Mouse (Mus musculus): ENCODE results near the gene Gm5741. TPM values are rescaled to one million over a fixed set of nuclear protein-coding genes. Genes with fewer than 3 reads are reported as not detected.
"Not testable (repeated sequence)": the region's sequence is repeated elsewhere in the genome, so short reads cannot be mapped to it uniquely, and the experiment has no call there.

Gm5741 gene
- polyA plus RNA-seq, 1 experiment from 2014 or later, result not detected

DNA sequence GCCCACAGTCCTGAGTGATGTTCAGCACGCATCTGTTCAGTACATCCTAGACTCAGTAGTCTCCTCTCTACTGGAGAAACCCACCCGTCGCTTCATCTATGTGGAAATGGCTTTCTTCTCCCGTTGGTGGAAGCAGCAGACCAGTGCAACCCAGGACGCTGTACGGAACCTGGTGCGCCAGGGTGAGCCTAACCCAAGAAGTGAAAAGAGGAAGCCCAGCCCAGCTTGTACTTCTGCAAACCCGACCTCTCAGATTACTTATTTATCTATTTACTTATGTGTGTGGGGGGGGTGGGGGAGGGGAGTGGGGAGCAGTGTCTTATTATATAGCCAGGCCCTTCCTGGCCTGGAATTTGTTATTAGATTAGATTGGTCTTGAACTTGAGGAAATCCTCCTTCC, 16.9 kb upstream of the Gm5741 start:
- peaks cover 41% of the 10 kb centered on the region for H3K36me3 ChIP-seq
- H3K9me3 ChIP-seq, result no peaks in the 10 kb centered on the region
- no peak overlapping the region for H3K9ac ChIP-seq
- no peaks in the 10 kb centered on the region for H3K27me3 ChIP-seq
- peaks cover 35% of the 10 kb centered on the region for H3K4me1 ChIP-seq
- H3K4me3 ChIP-seq, result no peak overlapping the region
- H3K27ac ChIP-seq, result no peak overlapping the region
- 86% methylated on average over 8 of the region's 8 CpGs for WGBS
- no peak overlapping the region for H3K4me2 ChIP-seq
- no peak for ATAC-seq (ENCODE audit: insufficient number of reproducible peaks, low FRiP score, low TSS enrichment, low read depth)

DNA sequence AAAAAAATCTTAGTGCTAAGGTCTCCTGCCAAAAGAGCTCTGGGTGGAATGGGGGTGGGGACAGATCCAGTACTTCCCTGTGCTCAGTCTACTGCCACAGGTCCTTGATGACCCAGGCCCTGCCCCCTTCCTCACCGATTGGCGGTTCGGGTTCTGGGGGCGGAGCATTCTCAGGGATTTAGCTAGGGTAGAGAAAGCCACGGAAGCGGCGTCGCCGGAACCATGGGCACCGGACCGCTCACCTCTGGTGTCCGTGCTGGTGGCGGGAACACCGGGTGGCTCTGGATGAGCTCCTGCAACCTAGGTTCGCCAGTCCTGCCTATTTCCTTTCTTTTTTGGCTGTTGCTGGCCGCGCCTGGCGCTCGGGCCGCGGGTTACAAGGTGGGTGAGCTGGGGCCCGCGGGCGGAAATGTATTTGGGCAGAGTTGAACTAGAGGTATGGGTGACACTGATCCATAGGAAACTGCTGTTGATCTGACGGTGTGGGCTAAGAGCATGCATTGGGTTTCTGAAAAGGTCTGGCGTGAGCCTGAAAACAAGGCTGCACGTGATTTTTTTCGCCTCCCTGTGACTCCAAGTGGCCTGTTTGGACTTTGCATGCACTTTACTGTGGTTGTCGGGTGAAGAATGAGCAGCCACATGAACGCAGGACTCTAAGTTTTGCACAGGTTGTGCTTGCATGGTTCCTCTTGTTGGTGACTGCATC, 15.5 kb upstream of the Gm5741 start, which contains the start of gene Man2b1:
Gene Man2b1 (plus strand): TSS at position 163 of the 706 bp plus-strand sequence.
- peak within 1 kb of the TSS; percentile 73 for H3K4me2 ChIP-seq
- peak within 1 kb of the TSS; percentile 60 for H3K27ac ChIP-seq
- peak; percentile 80 for ATAC-seq (ENCODE audit: insufficient number of reproducible peaks, low FRiP score, low TSS enrichment, low read depth)
- peak within 1 kb of the TSS; percentile 61 for H3K9ac ChIP-seq
- H3K4me1 ChIP-seq, result peaks cover 38% of the 10 kb centered on the region
- peaks cover 35% of the 10 kb centered on the region for H3K36me3 ChIP-seq
- H3K4me3 ChIP-seq, result peak within 1 kb of the TSS; percentile 67
- no peaks in the 10 kb centered on the region for H3K9me3 ChIP-seq
- no peaks in the 10 kb centered on the region for H3K27me3 ChIP-seq
- 1% methylated on average over 30 of the region's 30 CpGs for WGBS

GRCm38 (mm10) chr8:85082169-85082568, 14.4 kb upstream of the Gm5741 start:
- not testable (repeated sequence) for ATAC-seq (ENCODE audit: insufficient number of reproducible peaks, low FRiP score, low TSS enrichment, low read depth); H3K27ac ChIP-seq; H3K9ac ChIP-seq; H3K4me2 ChIP-seq; H3K27me3 ChIP-seq; H3K4me3 ChIP-seq; H3K9me3 ChIP-seq
- Histone ChIP-seq H3K36me3 (peaks cover 26% of the 10 kb centered on the region), H3K4me1 (peaks cover 38% of the 10 kb centered on the region)
- 86% methylated on average over 4 of the region's 4 CpGs for WGBS

GRCm38 (mm10) chr8:85081216-85081555, 13.4 kb upstream of the Gm5741 start, which contains the start of gene Wdr83:
Wdr83 (minus strand) TSS chr8:85081306.
- no peaks in the 10 kb centered on the region for H3K9me3 ChIP-seq
- no peaks in the 10 kb centered on the region for H3K27me3 ChIP-seq
- 2% methylated on average over 9 of the region's 9 CpGs for WGBS
- H3K4me3 ChIP-seq, result peak within 1 kb of the TSS; percentile 76
- peak within 1 kb of the TSS; percentile 83 for H3K9ac ChIP-seq
- peaks cover 38% of the 10 kb centered on the region for H3K4me1 ChIP-seq
- H3K4me2 ChIP-seq, result peak within 1 kb of the TSS; percentile 93
- peaks cover 25% of the 10 kb centered on the region for H3K36me3 ChIP-seq
- H3K27ac ChIP-seq, result peak within 1 kb of the TSS; percentile 90
- peak; percentile 61 for ATAC-seq (ENCODE audit: insufficient number of reproducible peaks, low FRiP score, low TSS enrichment, low read depth)

- Histone ChIP-seq H3K27ac (peak within 1 kb of the TSS; percentile 90), H3K9ac (peak within 1 kb of the TSS; percentile 83), H3K4me3 (peak within 1 kb of the TSS; percentile 76), H3K9me3 (no peaks in the 10 kb centered on the region), H3K4me2 (peak within 1 kb of the TSS; percentile 93), H3K36me3 (peaks cover 26% of the 10 kb centered on the region), H3K27me3 (no peaks in the 10 kb centered on the region), H3K4me1 (peaks cover 38% of the 10 kb centered on the region)
- WGBS, result under 1% methylated on average over 30 of the region's 30 CpGs
- no peak for ATAC-seq (ENCODE audit: insufficient number of reproducible peaks, low FRiP score, low TSS enrichment, low read depth)
Observed at GRCm38 (mm10) chr8:85080532-85081215, 12.9 kb upstream of the Gm5741 start, which contains the start of gene Wdr83os. Wdr83os (plus strand) TSS chr8:85080740.

DNA sequence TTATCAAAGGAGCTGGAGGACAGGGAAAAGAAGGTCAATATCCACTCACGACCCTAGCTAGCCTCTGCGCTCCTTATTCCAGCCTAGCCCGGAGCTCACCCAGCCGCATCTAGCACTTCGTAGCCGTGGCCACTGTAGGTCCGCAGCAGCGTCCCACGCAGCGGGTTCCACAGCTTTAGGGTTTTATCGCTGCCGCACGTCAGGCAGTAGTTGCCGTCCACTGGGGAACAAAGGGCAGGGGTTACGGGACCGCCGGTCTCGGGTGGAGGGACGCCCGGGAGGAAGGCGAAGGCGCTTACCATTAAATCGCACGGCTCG, 12.4 kb upstream of the Gm5741 start:
- WGBS, result 1% methylated on average over 25 of the region's 25 CpGs
- H3K4me2 ChIP-seq, result peak overlapping the region; percentile 93
- ATAC-seq (ENCODE audit: insufficient number of reproducible peaks, low FRiP score, low TSS enrichment, low read depth), result no peak

DNA sequence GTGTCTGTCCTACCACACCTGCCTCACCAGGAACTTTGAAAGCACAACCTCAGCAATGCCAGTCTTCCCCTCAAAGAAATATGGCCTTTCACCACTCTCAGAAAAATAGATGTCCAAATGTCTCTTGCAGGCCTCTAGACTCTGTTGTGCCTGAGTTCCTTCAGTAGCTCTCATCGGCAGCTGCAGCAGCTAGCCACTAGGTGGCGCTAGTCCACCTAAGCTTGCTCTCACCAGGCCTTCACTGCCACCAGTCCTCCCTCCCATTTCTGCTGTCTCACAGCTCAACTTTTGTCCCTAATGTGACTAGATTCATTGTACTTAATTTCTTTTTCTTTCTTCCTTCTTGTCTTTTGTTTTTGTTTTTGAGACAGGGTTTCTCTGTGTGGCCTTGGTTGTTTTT, 9.2 kb upstream of the Gm5741 start:
- Histone ChIP-seq H3K4me1 (peaks cover 30% of the 10 kb centered on the region), H3K4me3 (no peak overlapping the region), H3K36me3 (peaks cover 46% of the 10 kb centered on the region), H3K27ac (no peak overlapping the region), H3K27me3 (no peaks in the 10 kb centered on the region), H3K4me2 (no peak overlapping the region), H3K9me3 (no peaks in the 10 kb centered on the region), H3K9ac (no peak overlapping the region)
- ATAC-seq (ENCODE audit: insufficient number of reproducible peaks, low FRiP score, low TSS enrichment, low read depth), result no peak
- 0% methylated on average over 2 of the region's 2 CpGs for WGBS

More for the DNA sequence above, 12.4 kb upstream of the Gm5741 start:
- Histone ChIP-seq H3K9ac (peak overlapping the region; percentile 83), H3K27me3 (no peaks in the 10 kb centered on the region), H3K4me3 (peak overlapping the region; percentile 76), H3K9me3 (no peaks in the 10 kb centered on the region), H3K27ac (peak overlapping the region; percentile 90), H3K4me1 (peaks cover 38% of the 10 kb centered on the region), H3K36me3 (peaks cover 26% of the 10 kb centered on the region)

DNA sequence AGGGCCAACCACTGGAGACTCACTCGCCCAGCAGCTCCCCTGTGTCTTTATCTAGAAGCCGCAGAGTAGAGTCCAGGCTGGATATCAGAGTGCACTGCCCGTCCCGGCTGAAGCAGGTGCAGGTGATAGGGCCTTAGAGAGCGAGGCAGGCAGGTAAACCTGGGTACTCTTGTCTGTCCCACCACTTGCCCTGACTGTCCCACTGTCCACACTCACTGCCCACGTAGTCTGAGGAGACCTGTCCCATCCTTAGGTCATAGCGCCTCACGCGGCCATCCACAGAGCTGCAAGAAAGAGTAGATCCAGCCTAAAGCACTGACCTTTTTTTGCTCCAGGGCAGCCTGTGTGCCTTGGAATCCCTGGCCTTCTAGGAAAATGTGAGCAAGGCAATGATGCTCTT, 8.2 kb upstream of the Gm5741 start:
- no peaks in the 10 kb centered on the region for H3K27me3 ChIP-seq
- H3K4me3 ChIP-seq, result no peak overlapping the region
- H3K36me3 ChIP-seq, result peaks cover 46% of the 10 kb centered on the region
- H3K4me1 ChIP-seq, result peaks cover 23% of the 10 kb centered on the region; the same call in 1 of the 2 replicates
- H3K9me3 ChIP-seq, result no peaks in the 10 kb centered on the region
- no peak overlapping the region for H3K27ac ChIP-seq
- no peak overlapping the region for H3K4me2 ChIP-seq
- ATAC-seq (ENCODE audit: insufficient number of reproducible peaks, low FRiP score, low TSS enrichment, low read depth), result no peak
- no peak overlapping the region for H3K9ac ChIP-seq
- WGBS, result 84% methylated on average over 9 of the region's 9 CpGs

- no peak overlapping the region for H3K27ac ChIP-seq
- ATAC-seq (ENCODE audit: insufficient number of reproducible peaks, low FRiP score, low TSS enrichment, low read depth), result no peak
- H3K9me3 ChIP-seq, result no peaks in the 10 kb centered on the region
- WGBS, result 91% methylated on average over 10 of the region's 10 CpGs
- peaks cover 21% of the 10 kb centered on the region; the same call in 1 of the 2 replicates for H3K4me1 ChIP-seq
- peaks cover 46% of the 10 kb centered on the region for H3K36me3 ChIP-seq
- no peak overlapping the region for H3K4me2 ChIP-seq
- no peak overlapping the region for H3K4me3 ChIP-seq
- H3K9ac ChIP-seq, result no peak overlapping the region
- no peaks in the 10 kb centered on the region for H3K27me3 ChIP-seq
Observed at GRCm38 (mm10) chr8:85074617-85075016, 6.8 kb upstream of the Gm5741 start.

DNA sequence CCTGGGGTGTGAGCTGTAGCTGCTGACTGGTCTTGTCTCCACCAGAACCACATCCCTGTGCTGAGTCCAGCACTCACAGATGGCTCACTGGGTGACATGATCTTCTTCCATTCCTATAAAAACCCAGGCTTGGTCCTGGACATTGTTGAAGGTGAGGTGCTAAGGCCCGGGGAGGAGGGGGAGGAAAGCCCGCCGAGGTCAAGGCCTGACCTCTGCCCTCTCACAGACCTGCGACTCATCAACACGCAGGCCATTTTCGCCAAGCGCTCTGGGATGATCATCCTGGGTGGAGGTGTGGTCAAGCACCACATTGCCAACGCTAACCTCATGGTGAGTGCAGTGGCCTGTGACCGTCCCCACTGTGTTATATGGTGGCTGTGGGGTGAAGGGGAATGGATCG, 6.4 kb upstream of the Gm5741 start:
- no peak overlapping the region for H3K9ac ChIP-seq
- no peaks in the 10 kb centered on the region for H3K9me3 ChIP-seq
- ATAC-seq (ENCODE audit: insufficient number of reproducible peaks, low FRiP score, low TSS enrichment, low read depth), result no peak
- no peaks in the 10 kb centered on the region for H3K27me3 ChIP-seq
- peaks cover 17% of the 10 kb centered on the region; the same call in 1 of the 2 replicates for H3K4me1 ChIP-seq
- 81% methylated on average over 10 of the region's 10 CpGs for WGBS
- no peak overlapping the region for H3K4me2 ChIP-seq
- H3K27ac ChIP-seq, result no peak overlapping the region
- H3K36me3 ChIP-seq, result peaks cover 46% of the 10 kb centered on the region
- no peak overlapping the region for H3K4me3 ChIP-seq

DNA sequence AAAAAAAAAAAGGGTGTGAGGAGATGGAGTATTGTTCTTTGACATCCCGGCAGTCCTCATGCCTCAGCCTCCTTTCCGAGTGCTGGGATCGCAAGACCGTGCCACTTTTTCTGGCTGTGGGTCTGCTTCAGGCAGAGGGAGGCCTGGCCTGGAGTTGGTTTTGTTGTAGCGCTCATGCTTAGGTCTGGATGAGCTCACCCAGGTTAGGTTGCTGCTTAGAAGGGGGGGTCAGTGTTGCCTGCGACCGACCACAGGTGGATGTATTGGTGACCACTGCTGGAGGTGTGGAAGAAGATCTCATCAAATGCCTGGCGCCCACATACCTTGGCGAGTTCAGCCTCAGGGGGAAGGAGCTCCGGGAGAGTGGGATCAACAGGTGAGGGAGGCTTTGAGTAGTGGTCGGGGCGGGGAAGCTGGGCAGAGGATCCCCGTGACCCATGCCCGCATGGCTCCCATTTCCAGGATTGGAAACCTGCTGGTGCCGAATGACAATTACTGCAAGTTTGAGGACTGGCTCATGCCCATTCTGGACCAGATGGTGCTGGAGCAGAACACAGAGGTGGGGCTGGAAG, 5.3 kb upstream of the Gm5741 start:
- peaks cover 17% of the 10 kb centered on the region; the same call in 1 of the 2 replicates for H3K4me1 ChIP-seq
- H3K27me3 ChIP-seq, result no peaks in the 10 kb centered on the region
- 94% methylated on average over 15 of the region's 15 CpGs for WGBS
- no peak overlapping the region for H3K27ac ChIP-seq
- no peak overlapping the region for H3K4me3 ChIP-seq
- peaks cover 38% of the 10 kb centered on the region for H3K36me3 ChIP-seq
- no peak overlapping the region for H3K4me2 ChIP-seq
- no peak for ATAC-seq (ENCODE audit: insufficient number of reproducible peaks, low FRiP score, low TSS enrichment, low read depth)
- H3K9me3 ChIP-seq, result no peaks in the 10 kb centered on the region
- no peak overlapping the region for H3K9ac ChIP-seq

All from limb, embryonic 15.5 days (tissue).